Mouse (Mus musculus): ENCODE results near the gene Zmym4.

DNA sequence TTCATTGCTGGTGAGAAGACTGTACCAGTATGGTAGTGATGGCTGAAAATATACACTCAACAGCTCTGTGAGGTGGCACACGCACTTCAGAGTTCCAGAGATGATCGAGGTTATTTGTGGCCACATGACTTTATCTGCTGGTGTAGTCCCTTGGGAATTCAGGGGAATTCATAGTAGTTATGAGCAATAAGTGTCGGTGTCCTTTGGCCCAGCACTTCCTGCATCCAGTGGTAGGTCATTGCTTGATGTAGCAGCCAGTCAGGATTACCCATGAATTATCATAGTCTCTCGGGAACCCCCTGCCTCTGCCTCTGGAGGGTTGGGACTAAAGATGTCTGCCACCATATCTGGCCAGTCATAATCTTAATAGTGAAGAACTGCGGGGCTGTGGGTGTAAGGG is 144.0 kb downstream of the Zmym4 start:
- TF ChIP-seq CTCF (IDR thresholded peaks at IDR 0.05; ENCODE audit: control insufficient read depth, insufficient read depth, insufficient replicate concordance, low read depth, low read length) (no peak), POLR2A (IDR thresholded peaks at IDR 0.05; ENCODE audit: control insufficient read depth, low read depth, low read length) (no peak)

All from testis, adult 2 months (tissue).